Mouse (Mus musculus): ENCODE data around the gene Ahdc1. TPM values are rescaled to one million over a fixed set of nuclear protein-coding genes. Genes with fewer than 3 reads are reported as not detected.
A peak's percentile ranks its signal among the peaks of the same experiment; 100 is the strongest.

Gene Ahdc1
- polyA plus RNA-seq, 1 experiment from 2014 or later, result 7.5 TPM

- Histone ChIP-seq H3K4me3 (ENCODE audit: low read depth, low read length) (no peak overlapping the region), H3K4me1 (replicated peaks; ENCODE audit: control insufficient read depth, insufficient read depth, low read length) (peaks cover 10% of the 10 kb centered on the region), H3K9ac (ENCODE audit: low read length) (no peak overlapping the region), H3K4me2 (ENCODE audit: low read depth, low read length, severe bottlenecking) (no peak overlapping the region), H3K27ac (ENCODE audit: low read depth, low read length) (no peak overlapping the region), H3K9me3 (ENCODE audit: control insufficient read depth, low read length) (no peaks in the 10 kb centered on the region), H3K36me3 (ENCODE audit: control insufficient read depth, insufficient read depth, low read length) (no peaks in the 10 kb centered on the region), H3K27me3 (ENCODE audit: control insufficient read depth, insufficient read depth, low read length) (no peaks in the 10 kb centered on the region)
- ATAC-seq (replicated peaks; ENCODE audit: low FRiP score) (no peak), DNase-seq (ENCODE audit: low spot score) (no peak)
- 78% methylated on average over 14 of the region's 14 CpGs for WGBS
Measured at GRCm38 (mm10) chr4:133115721-133116429, 104.8 kb downstream of the Ahdc1 start.

GRCm38 (mm10) chr4:133116756-133117470 lies 105.9 kb downstream of the Ahdc1 start:
- Histone ChIP-seq H3K27me3 (ENCODE audit: control insufficient read depth, insufficient read depth, low read length) (no peaks in the 10 kb centered on the region), H3K9ac (ENCODE audit: low read length) (no peak overlapping the region), H3K4me2 (ENCODE audit: low read depth, low read length, severe bottlenecking) (no peak overlapping the region), H3K4me3 (ENCODE audit: low read depth, low read length) (no peak overlapping the region), H3K36me3 (ENCODE audit: control insufficient read depth, insufficient read depth, low read length) (no peaks in the 10 kb centered on the region), H3K4me1 (replicated peaks; ENCODE audit: control insufficient read depth, insufficient read depth, low read length) (peaks cover 12% of the 10 kb centered on the region), H3K27ac (ENCODE audit: low read depth, low read length) (peak overlapping the region; percentile 46; the same call in 1 of the 2 replicates), H3K9me3 (ENCODE audit: control insufficient read depth, low read length) (no peaks in the 10 kb centered on the region)
- DNase-seq (ENCODE audit: low spot score) (no peak), ATAC-seq (replicated peaks; ENCODE audit: low FRiP score) (no peak)
- 79% methylated on average over 3 of the region's 3 CpGs for WGBS

GRCm38 (mm10) chr4:133117556-133118411 lies 106.7 kb downstream of the Ahdc1 start:
- Histone ChIP-seq H3K4me1 (replicated peaks; ENCODE audit: control insufficient read depth, insufficient read depth, low read length) (peaks cover 12% of the 10 kb centered on the region), H3K4me3 (ENCODE audit: low read depth, low read length) (no peak overlapping the region)

GRCm38 (mm10) chr4:133118775-133119375 lies 107.8 kb downstream of the Ahdc1 start:
- Histone ChIP-seq H3K36me3 (ENCODE audit: control insufficient read depth, insufficient read depth, low read length) (no peaks in the 10 kb centered on the region), H3K4me3 (ENCODE audit: low read depth, low read length) (no peak overlapping the region), H3K4me2 (ENCODE audit: low read depth, low read length, severe bottlenecking) (no peak overlapping the region), H3K27me3 (ENCODE audit: control insufficient read depth, insufficient read depth, low read length) (no peaks in the 10 kb centered on the region), H3K9me3 (ENCODE audit: control insufficient read depth, low read length) (no peaks in the 10 kb centered on the region), H3K27ac (ENCODE audit: low read depth, low read length) (no peak overlapping the region), H3K4me1 (replicated peaks; ENCODE audit: control insufficient read depth, insufficient read depth, low read length) (peaks cover 12% of the 10 kb centered on the region), H3K9ac (ENCODE audit: low read length) (no peak overlapping the region)
- 91% methylated on average over 6 of the region's 6 CpGs for WGBS
- ATAC-seq (replicated peaks; ENCODE audit: low FRiP score) (no peak), DNase-seq (ENCODE audit: low spot score) (no peak)

More at GRCm38 (mm10) chr4:133117556-133118411, 106.7 kb downstream of the Ahdc1 start:
- Histone ChIP-seq H3K4me2 (ENCODE audit: low read depth, low read length, severe bottlenecking) (no peak overlapping the region), H3K27ac (ENCODE audit: low read depth, low read length) (peak overlapping the region; percentile 46), H3K36me3 (ENCODE audit: control insufficient read depth, insufficient read depth, low read length) (no peaks in the 10 kb centered on the region), H3K9me3 (ENCODE audit: control insufficient read depth, low read length) (no peaks in the 10 kb centered on the region), H3K9ac (ENCODE audit: low read length) (0 out of 2 replicates have a peak overlapping the region, but pooled peaks have one; percentile 12), H3K27me3 (ENCODE audit: control insufficient read depth, insufficient read depth, low read length) (no peaks in the 10 kb centered on the region)
- peak; percentile 61 for DNase-seq (ENCODE audit: low spot score)
- ATAC-seq (replicated peaks; ENCODE audit: low FRiP score), result no peak
- 27% methylated on average over 18 of the region's 18 CpGs for whole genome bisulfite sequencing

GRCm38 (mm10) chr4:133119579-133119978 lies 108.5 kb downstream of the Ahdc1 start:
- Histone ChIP-seq H3K36me3 (ENCODE audit: control insufficient read depth, insufficient read depth, low read length) (no peaks in the 10 kb centered on the region), H3K4me2 (ENCODE audit: low read depth, low read length, severe bottlenecking) (no peak overlapping the region), H3K27me3 (ENCODE audit: control insufficient read depth, insufficient read depth, low read length) (no peaks in the 10 kb centered on the region), H3K4me3 (ENCODE audit: low read depth, low read length) (no peak overlapping the region), H3K9ac (ENCODE audit: low read length) (no peak overlapping the region), H3K4me1 (replicated peaks; ENCODE audit: control insufficient read depth, insufficient read depth, low read length) (peaks cover 12% of the 10 kb centered on the region), H3K9me3 (ENCODE audit: control insufficient read depth, low read length) (no peaks in the 10 kb centered on the region), H3K27ac (ENCODE audit: low read depth, low read length) (no peak overlapping the region)
- WGBS, result 85% methylated on average over 6 of the region's 6 CpGs
- DNase-seq (ENCODE audit: low spot score) (no peak), ATAC-seq (replicated peaks; ENCODE audit: low FRiP score) (no peak)

GRCm38 (mm10) chr4:133120833-133121321 lies 109.8 kb downstream of the Ahdc1 start:
- Histone ChIP-seq H3K4me3 (ENCODE audit: low read depth, low read length) (no peak overlapping the region), H3K9me3 (ENCODE audit: control insufficient read depth, low read length) (no peaks in the 10 kb centered on the region), H3K4me2 (ENCODE audit: low read depth, low read length, severe bottlenecking) (no peak overlapping the region; the same call in 1 of the 2 replicates), H3K36me3 (ENCODE audit: control insufficient read depth, insufficient read depth, low read length) (no peaks in the 10 kb centered on the region), H3K4me1 (replicated peaks; ENCODE audit: control insufficient read depth, insufficient read depth, low read length) (peaks cover 12% of the 10 kb centered on the region), H3K27me3 (ENCODE audit: control insufficient read depth, insufficient read depth, low read length) (no peaks in the 10 kb centered on the region), H3K9ac (ENCODE audit: low read length) (peak overlapping the region; percentile 27; the same call in 1 of the 2 replicates), H3K27ac (ENCODE audit: low read depth, low read length) (no peak overlapping the region)
- DNase-seq (ENCODE audit: low spot score), result peak; percentile 55
- WGBS, result 11% methylated on average over 10 of the region's 11 CpGs
- no peak for ATAC-seq (replicated peaks; ENCODE audit: low FRiP score)

GRCm38 (mm10) chr4:133121416-133121815 lies 110.4 kb downstream of the Ahdc1 start:
- Histone ChIP-seq H3K9ac (ENCODE audit: low read length) (no peak overlapping the region), H3K27me3 (ENCODE audit: control insufficient read depth, insufficient read depth, low read length) (no peaks in the 10 kb centered on the region), H3K4me2 (ENCODE audit: low read depth, low read length, severe bottlenecking) (no peak overlapping the region), H3K4me1 (replicated peaks; ENCODE audit: control insufficient read depth, insufficient read depth, low read length) (peaks cover 12% of the 10 kb centered on the region), H3K36me3 (ENCODE audit: control insufficient read depth, insufficient read depth, low read length) (no peaks in the 10 kb centered on the region), H3K9me3 (ENCODE audit: control insufficient read depth, low read length) (no peaks in the 10 kb centered on the region), H3K4me3 (ENCODE audit: low read depth, low read length) (no peak overlapping the region), H3K27ac (ENCODE audit: low read depth, low read length) (no peak overlapping the region)
- DNase-seq (ENCODE audit: low spot score), result no peak
- ATAC-seq (replicated peaks; ENCODE audit: low FRiP score), result no peak
- 44% methylated on average over 1 of the region's 1 CpGs for WGBS

Measured in forebrain, embryonic 11.5 days (tissue).